Mouse (Mus musculus): ENCODE measurements around the gene Arhgap6. TPM values are rescaled to one million over a fixed set of nuclear protein-coding genes. Genes with fewer than 3 reads are reported as not detected.

Arhgap6 gene
- total and polyA plus RNA-seq, 2 experiments from 2014 or later, result 1.3 to 2.2 TPM

DNA sequence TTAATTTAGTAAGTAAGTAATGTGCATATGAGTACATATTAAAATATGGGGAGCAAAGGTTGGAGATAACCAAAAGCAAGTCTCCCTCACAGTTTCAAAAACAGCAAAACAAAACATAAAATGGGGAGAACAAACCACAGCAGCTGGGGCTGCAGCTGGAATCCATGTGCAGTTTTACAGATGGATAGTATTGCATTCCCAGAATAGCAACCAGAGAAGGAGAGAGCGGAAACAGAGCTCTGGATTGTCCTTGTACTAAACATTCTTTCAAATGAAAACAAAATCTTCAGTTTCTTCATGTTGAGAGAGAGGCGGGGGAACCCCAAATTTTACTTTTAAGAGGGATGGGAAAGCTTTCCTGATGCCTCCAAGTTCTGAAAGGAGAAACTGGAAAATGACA lies 467.3 kb downstream of the Arhgap6 start:
- Histone ChIP-seq H3K9ac (replicated peaks; ENCODE audit: low read length) (no peak overlapping the region), H3K9me3 (ENCODE audit: low read length) (no peaks in the 10 kb centered on the region), H3K27me3 (ENCODE audit: insufficient read depth, low read length) (no peaks in the 10 kb centered on the region), H3K27ac (no peak overlapping the region), H3K4me2 (ENCODE audit: low read depth, low read length) (no peak overlapping the region), H3K4me3 (ENCODE audit: low read length) (no peak overlapping the region), H3K36me3 (ENCODE audit: insufficient read depth, low read length) (no peaks in the 10 kb centered on the region), H3K4me1 (ENCODE audit: insufficient read depth, low read length) (no peaks in the 10 kb centered on the region)
- ATAC-seq (no peak), DNase-seq (ENCODE audit: low spot score) (no peak)
- no peak for TF ChIP-seq CTCF (IDR thresholded peaks at IDR 0.05; ENCODE audit: low read depth)
- WGBS, result 79% methylated on average over 2 of the region's 2 CpGs

DNA sequence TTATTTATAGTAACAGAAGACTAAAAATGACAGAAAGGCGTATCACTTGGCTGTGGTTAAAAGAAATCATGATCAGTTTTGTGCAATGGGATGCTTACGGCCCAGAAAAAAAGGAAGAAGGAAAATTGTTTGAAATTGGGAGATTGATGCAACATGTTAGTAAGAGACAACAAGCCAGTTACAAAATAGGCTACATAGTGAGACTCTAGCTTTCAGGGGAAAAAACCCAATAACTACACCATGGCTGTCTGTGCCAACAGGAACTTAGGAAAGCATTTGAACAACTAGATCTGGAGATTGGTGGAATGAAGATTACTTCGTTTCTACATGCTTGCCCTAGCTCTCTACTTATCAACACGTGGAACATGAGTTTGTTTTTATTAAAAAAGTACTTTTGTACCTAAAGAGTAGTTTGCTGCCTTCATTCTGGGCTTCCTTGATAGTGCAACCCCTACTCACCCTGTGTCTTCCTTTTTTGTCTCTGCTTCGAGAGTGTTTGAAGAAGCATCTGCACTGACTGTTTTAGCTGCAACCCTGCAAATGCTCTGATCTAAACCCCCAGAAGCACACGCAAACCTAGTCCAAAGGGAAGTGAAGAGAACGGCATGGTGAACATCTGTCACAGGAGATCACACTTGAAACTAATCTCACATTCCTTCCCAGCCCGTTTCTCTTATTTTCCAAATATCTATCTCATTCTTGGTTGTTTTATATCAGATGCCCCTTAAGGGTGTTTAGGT lies 468.7 kb downstream of the Arhgap6 start:
- no peak for TF ChIP-seq CTCF (IDR thresholded peaks at IDR 0.05; ENCODE audit: low read depth)
- WGBS, result 72% methylated on average over 8 of the region's 8 CpGs
- H3K27ac ChIP-seq, result no peak overlapping the region
- H3K27me3 ChIP-seq (ENCODE audit: insufficient read depth, low read length), result no peaks in the 10 kb centered on the region
- ATAC-seq (no peak), DNase-seq (ENCODE audit: low spot score) (no peak)
- H3K9me3 ChIP-seq (ENCODE audit: low read length), result no peaks in the 10 kb centered on the region
- H3K4me1 ChIP-seq (ENCODE audit: insufficient read depth, low read length), result no peaks in the 10 kb centered on the region
- H3K4me2 ChIP-seq (ENCODE audit: low read depth, low read length), result no peak overlapping the region
- no peak overlapping the region for H3K4me3 ChIP-seq (ENCODE audit: low read length)
- H3K9ac ChIP-seq (replicated peaks; ENCODE audit: low read length), result no peak overlapping the region
- no peaks in the 10 kb centered on the region for H3K36me3 ChIP-seq (ENCODE audit: insufficient read depth, low read length)

DNA sequence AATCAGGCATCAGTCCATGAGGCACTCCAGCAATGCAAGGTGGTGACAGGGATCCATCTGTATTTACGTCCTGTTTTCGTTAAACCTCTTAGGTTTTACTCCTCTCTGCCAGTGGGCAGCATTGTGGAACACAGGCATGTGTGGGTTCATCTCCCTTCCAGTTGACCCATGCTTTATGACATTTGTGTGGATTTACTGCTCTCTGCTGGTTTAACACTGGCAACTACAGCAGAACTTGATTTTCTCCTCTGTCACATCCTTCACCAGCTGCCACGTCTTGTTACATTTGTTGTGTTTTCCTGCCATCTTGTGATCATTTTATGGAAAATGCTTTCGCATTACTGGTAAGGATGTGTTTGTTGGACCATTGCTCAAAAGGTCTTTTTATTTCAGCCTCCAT lies 504.7 kb downstream of the Arhgap6 start:
- H3K9ac ChIP-seq (replicated peaks; ENCODE audit: low read length), result no peak overlapping the region
- no peaks in the 10 kb centered on the region for H3K4me1 ChIP-seq (ENCODE audit: insufficient read depth, low read length)
- no peak overlapping the region for H3K4me3 ChIP-seq (ENCODE audit: low read length)
- H3K9me3 ChIP-seq (ENCODE audit: low read length), result no peaks in the 10 kb centered on the region
- DNase-seq (ENCODE audit: low spot score), result peak; percentile 75
- 72% methylated on average over 4 of the region's 4 CpGs for WGBS
- peak; percentile 73 for TF ChIP-seq CTCF (IDR thresholded peaks at IDR 0.05; ENCODE audit: low read depth)
- peak; percentile 79 for ATAC-seq
- H3K27ac ChIP-seq, result no peak overlapping the region
- H3K4me2 ChIP-seq (ENCODE audit: low read depth, low read length), result no peak overlapping the region
- no peaks in the 10 kb centered on the region for H3K27me3 ChIP-seq (ENCODE audit: insufficient read depth, low read length)
- H3K36me3 ChIP-seq (ENCODE audit: insufficient read depth, low read length), result no peaks in the 10 kb centered on the region

DNA sequence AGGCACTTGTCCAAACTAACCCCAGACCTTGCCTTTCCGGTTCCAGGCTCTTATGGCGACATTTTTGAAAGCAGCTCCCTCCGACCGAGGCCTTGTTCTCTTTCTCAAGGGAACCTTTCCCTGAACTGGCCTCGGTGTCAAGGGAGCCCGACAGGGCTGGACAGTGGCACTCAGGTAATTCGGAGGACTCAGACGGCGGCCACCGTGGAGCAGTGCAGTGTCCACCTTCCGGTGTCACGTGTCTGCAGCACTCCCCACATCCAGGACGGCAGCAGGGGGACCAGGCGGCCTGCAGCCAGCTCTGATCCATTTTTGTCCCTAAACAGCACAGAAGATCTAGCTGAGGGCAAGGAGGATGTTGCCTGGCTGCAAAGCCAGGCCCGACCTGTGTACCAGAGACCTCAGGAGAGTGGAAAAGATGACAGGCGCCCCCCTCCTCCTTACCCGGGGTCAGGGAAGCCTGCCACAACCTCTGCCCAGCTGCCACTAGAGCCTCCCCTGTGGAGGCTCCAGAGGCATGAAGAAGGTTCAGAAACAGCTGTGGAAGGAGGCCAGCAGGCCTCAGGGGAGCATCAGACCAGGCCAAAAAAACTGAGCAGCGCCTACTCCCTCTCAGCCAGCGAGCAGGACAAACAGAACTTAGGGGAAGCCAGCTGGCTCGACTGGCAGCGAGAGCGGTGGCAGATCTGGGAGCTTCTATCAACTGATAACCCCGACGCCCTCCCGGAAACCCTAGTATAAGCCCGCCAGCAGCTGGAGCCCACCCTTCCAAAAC lies 507.6 kb downstream of the Arhgap6 start:
- ATAC-seq, result no peak
- H3K4me1 ChIP-seq (ENCODE audit: insufficient read depth, low read length), result no peaks in the 10 kb centered on the region
- no peaks in the 10 kb centered on the region for H3K27me3 ChIP-seq (ENCODE audit: insufficient read depth, low read length)
- no peak for DNase-seq (ENCODE audit: low spot score)
- no peak overlapping the region for H3K27ac ChIP-seq
- H3K4me2 ChIP-seq (ENCODE audit: low read depth, low read length), result no peak overlapping the region
- H3K4me3 ChIP-seq (ENCODE audit: low read length), result no peak overlapping the region
- no peak overlapping the region for H3K9ac ChIP-seq (replicated peaks; ENCODE audit: low read length)
- WGBS, result 68% methylated on average over 26 of the region's 26 CpGs
- no peaks in the 10 kb centered on the region for H3K36me3 ChIP-seq (ENCODE audit: insufficient read depth, low read length)
- H3K9me3 ChIP-seq (ENCODE audit: low read length), result no peaks in the 10 kb centered on the region
- TF ChIP-seq CTCF (IDR thresholded peaks at IDR 0.05; ENCODE audit: low read depth), result no peak

DNA sequence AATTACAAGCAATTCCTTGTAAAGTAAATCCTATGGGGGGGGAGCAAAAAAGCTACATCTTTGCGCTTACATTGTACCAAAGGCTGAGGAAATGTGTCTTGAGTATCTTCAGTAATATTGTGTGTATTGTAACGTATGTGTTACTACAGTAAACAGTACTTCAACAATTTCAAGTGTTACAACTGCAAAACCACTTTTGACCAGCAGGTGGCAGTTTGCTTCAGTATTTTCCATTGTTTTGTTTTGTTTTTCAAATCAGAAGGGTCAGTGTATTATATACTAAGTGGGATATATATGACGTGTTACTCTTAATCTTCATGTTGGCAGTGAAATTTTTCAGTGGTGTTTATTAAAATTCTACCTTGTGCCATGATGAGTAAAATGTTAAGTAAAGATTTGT lies 509.0 kb downstream of the Arhgap6 start:
- H3K27ac ChIP-seq, result no peak overlapping the region
- H3K27me3 ChIP-seq (ENCODE audit: insufficient read depth, low read length), result no peaks in the 10 kb centered on the region
- 50% methylated on average over 3 of the region's 3 CpGs for WGBS
- DNase-seq (ENCODE audit: low spot score), result peak; percentile 63
- H3K9me3 ChIP-seq (ENCODE audit: low read length), result no peaks in the 10 kb centered on the region
- ATAC-seq, result no peak
- no peak overlapping the region for H3K9ac ChIP-seq (replicated peaks; ENCODE audit: low read length)
- H3K4me1 ChIP-seq (ENCODE audit: insufficient read depth, low read length), result no peaks in the 10 kb centered on the region
- no peak overlapping the region for H3K4me2 ChIP-seq (ENCODE audit: low read depth, low read length)
- no peaks in the 10 kb centered on the region for H3K36me3 ChIP-seq (ENCODE audit: insufficient read depth, low read length)
- TF ChIP-seq CTCF (IDR thresholded peaks at IDR 0.05; ENCODE audit: low read depth), result peak; percentile 68
- no peak overlapping the region for H3K4me3 ChIP-seq (ENCODE audit: low read length)

DNA sequence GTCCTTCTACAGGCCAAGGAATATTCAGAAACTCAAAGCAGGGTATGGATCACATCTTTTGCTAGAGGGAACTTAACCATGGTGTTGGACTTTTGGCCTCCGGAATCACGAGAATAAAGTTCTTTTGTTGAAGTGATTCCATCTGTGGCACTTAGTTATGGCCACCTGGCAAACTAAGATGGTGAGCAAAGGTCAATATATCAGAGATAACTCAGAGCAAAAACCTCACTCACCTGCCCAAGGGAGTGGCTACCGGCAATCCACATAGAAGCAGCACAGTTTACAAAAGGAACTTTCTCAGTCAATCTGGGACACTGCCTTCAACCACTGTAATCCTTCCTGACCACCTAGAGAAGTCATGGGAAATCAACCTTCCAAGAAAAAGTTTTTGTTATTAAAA lies 513.7 kb downstream of the Arhgap6 start:
- no peaks in the 10 kb centered on the region for H3K4me1 ChIP-seq (ENCODE audit: insufficient read depth, low read length)
- TF ChIP-seq CTCF (IDR thresholded peaks at IDR 0.05; ENCODE audit: low read depth), result no peak
- H3K4me2 ChIP-seq (ENCODE audit: low read depth, low read length), result no peak overlapping the region
- no peaks in the 10 kb centered on the region for H3K9me3 ChIP-seq (ENCODE audit: low read length)
- no peak overlapping the region for H3K9ac ChIP-seq (replicated peaks; ENCODE audit: low read length)
- no peak for ATAC-seq
- DNase-seq (ENCODE audit: low spot score), result no peak
- H3K36me3 ChIP-seq (ENCODE audit: insufficient read depth, low read length), result peaks cover 3% of the 10 kb centered on the region; the same call in 1 of the 2 replicates
- no peak overlapping the region for H3K27ac ChIP-seq
- WGBS, result 84% methylated on average over 3 of the region's 3 CpGs
- no peak overlapping the region for H3K4me3 ChIP-seq (ENCODE audit: low read length)
- H3K27me3 ChIP-seq (ENCODE audit: insufficient read depth, low read length), result no peaks in the 10 kb centered on the region
